Mouse (Mus musculus) thymus, adult 18-20 months (tissue): ENCODE measurements around the gene Mavs.
"Not testable (repeated sequence)": the region's sequence is repeated elsewhere in the genome, so short reads cannot be mapped to it uniquely, and the experiment has no call there.

Experiments used
- DNase-seq, 2 experiments: peaks; one replicate each; pipeline ENCODE4 v3.0.0; 2022; ENCODE audit warnings: mixed read lengths in 2 of 2

Gene Mavs

DNA sequence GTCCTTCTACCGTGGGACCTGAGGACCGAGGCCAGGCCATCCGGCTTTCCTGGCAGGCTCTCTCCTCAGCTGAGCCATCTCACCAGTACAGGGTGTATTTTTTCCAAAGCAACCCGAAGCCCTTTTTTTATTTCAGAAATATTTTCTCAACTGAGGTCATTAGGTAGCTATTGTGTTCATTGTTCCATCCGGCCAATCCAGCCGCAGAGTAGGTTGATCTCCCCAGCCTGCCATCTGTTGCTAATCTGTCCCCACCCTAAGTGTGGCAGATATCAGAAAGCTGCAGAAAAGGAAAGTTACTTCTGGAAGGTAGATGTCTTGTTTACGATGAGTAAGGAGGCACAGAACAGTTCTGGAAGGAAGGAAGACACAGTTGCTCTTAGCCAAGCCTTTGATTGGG lies 20.1 kb upstream of the Mavs start:
- DNase-seq = no peak

DNA sequence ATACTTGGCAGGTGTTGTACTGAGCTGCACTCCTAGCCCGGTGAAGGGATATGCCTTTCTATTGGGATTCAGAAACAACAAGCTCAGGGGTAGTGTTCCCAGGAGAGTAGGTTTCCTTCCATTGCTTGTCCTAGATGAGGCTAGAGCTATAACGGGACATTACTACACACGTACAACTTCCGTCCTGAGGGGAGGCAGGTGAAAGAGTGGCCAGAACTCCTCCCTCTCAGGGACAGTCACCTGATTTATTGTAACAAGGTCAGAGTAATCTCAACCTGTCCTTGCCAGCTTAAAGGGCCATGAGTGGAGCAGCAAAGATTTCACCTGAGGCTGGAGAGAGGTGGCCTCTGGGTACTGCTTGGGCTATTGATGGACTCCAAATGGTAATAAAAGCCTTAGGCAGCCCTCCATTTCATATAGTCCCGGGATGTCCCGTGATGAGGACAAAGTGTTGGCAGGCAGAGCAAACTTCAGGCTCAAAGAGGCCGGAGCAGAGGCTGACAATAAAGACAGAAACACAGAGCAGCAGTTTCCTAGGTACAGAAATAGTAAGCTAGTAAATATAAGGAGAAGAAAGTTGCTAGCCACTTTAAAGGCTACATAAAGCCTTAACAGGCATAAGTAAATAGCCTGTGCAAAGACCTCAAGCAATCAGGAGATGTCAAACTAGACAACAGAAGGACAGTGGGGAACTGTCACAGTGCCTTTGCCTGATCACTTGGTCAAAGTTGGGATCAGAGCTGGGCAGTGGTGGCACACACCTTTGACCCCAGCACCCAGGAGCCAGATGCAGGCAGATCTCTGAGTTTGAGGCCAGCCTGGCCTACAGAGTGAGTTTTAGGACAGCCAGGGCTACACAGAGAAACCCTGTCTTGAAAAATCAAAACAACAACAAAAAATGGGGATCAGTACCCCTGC lies 17.7 kb upstream of the Mavs start:
- DNase-seq = no peak

DNA sequence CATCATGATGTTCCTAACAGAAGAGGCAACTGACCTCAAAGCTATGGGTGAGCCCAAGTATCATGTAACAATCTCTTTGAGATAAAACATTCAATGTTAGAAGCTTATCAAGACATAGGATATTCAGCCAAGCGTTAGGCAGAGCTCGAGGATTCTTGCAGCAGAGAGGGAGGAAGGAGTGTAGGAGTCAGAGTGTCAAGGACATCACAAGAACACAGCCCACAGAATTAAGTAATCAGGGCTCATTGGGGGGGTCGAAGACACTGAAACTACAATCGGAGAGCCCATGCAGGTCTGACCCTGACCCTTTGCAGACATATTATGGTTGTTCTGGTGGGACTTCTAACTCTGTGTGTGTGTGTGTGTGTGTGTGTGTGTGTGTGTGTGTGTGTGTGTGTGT lies 13.8 kb upstream of the Mavs start:
- DNase-seq = no peak

DNA sequence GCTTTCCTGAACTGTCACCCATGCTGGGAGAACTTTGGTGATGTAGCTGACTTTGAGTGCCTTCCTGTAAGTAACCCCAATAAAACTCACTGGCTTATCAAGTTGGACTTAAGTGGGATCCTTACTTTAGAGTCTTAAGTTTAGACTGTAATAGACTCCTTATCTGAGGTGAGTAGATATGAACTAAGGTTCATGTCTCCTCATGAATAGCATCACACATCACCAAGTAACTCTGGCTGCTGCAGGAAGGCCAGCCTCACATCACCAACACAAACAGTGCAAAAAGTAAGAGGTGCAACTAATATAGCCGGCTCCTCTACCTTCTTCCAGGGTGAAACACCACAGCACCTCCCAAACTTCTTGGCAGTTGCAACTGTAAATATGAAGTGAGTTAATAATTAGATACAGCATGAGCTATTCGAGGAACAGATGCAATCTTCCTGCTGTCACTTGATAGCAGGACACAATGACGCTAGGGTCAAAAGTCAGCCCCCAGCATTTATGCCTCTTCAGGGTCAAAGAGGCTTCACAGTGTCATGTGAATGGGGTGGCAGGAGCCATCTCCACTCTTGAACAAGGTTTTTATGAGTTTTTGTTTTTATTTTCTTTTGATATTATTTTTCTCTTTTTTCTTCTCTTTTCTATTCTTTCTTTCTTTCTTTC lies 11.9 kb upstream of the Mavs start:
- no peak for DNase-seq

DNA sequence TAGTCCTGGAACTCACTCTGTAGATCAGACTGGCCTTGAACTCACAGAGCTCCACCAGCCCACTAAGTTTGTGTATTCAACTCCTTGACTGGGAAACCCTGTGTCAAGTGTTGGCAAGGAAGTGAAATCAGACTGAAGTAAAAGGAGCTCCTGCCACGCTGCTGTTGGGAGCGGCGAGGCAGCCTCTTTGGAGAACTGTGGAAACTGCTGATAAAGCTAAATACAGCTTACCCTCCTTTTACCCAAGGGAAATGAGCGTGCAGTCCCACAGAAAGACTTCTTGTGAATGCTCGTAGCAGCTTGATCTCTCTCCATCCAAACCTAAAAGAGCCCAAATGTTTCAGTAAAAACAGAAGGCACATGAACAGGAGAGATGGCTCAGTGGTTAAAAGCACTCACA lies 11.3 kb upstream of the Mavs start:
- DNase-seq = no peak

DNA sequence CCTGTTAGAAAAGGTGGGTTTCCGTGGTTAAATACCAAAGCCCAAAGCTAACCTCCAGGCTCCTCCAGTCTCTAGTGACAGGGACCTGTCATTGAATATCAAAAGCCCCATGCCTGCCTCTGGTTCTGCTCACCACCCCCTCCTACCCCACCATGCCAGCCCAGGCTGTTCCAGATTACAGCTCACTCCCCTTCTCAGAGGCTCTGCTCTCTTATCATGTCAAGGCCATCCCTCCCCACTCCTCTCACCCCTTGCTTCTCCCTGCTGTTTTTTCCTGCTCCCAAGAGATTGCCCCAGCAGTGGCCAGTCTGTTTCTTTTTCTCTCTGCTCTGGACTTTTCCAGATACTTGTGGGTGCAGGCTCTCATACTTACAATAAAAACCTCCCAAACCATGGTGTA lies 10.3 kb upstream of the Mavs start:
- no peak for DNase-seq

DNA sequence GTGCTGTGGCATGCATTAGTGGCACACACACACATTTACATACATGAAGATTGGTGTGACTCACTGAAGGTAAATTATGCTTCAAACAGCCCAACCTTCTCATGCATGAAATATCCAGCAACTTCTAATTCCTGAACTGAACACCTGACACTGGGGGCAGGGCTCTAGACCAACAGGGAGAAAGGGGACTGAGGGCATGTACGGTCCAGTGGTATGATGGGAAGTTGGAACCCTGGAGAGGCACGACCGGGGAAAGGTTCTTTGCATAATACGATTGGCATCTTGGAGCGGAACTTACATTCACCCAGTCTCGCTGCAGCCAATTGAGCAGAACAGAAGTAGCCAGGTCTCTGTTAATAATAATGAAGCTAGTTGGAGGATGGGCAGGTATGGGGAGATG lies 8.7 kb upstream of the Mavs start:
- DNase-seq = no peak

DNA sequence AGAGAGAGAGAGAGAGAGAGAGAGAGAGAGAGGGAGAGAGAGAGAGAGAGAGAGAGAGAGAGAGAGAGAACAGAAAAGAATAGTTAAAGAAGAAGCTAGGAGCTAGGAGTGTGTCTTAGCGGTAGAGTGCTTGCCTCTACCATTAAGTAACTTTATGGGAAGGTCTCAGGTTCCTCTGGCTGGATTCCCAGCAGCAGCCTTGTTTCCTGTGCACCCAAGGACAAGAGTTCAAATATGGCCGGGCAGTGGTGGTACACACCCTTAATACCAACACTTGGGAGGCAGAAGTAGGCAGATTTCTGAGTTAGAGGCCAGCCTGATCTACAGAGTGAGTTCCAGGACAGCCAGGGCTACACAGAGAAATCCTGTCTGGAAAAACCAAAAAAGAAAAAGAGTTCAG lies 7.2 kb upstream of the Mavs start:
- DNase-seq = not testable (repeated sequence)

DNA sequence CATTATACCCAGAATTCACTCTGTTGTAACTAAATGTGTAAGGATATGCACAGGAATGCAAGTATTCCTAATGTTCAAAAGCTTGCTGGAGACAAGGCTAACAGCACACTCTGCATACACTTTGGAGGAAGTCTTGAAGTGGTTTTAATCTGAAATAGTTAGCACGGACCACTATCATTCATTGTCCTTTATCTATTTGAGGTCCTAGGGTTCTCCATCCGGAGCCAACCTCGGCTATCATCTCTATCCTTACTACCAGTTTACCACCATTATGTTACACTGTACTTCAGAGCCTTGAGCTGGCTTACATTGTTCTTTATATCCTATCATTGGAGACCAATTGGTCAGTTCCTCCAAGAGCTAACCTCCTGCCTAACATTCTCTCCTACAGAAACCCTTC lies 6.6 kb upstream of the Mavs start:
- no peak for DNase-seq

DNA sequence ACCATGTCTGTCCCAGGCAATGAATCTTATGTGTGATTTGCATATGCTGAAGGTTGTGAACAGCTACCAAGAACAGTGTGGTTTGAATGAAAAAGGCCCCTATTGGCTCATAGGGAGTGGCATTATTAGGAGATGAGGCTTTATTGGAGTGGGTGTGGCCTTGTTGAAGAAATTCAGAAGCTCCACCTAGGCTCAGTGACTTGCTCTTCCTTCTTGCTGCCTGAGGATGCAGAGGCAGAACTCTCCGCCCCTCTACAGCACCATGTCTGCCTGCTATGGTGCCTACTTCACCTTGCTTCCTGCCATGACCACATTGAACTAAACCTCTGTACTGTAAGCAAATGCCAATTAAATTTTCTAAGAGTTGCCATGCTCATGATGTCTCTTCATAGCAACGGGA lies 1.3 kb upstream of the Mavs start:
- no peak for DNase-seq

DNA sequence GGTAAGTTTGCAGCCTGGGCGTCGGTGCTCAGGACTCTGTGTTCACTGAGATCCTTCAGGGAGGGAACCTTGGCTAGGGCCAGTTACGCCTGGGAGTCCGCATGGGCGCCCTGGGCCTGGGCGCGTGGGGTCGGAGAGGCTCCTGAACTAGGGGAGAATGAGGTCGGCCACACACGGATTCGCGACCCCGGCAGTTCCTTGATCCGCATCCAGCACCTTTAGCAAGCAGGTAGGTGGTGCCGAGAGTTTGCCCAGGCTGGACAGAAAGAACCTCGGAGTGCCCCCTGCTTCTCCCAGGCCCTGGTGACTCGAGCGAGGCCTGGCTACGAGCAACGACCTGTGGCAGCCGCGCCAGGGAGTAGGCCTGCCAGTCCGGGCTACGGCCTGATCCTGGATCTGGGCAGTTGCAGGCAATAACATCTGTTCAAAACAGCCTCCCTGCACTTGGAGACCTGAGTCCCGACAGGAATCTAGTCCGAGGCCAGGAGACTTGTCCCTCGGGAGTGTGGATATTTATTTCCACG lies 326 bp downstream of the Mavs start:
- DNase-seq = no peak

DNA sequence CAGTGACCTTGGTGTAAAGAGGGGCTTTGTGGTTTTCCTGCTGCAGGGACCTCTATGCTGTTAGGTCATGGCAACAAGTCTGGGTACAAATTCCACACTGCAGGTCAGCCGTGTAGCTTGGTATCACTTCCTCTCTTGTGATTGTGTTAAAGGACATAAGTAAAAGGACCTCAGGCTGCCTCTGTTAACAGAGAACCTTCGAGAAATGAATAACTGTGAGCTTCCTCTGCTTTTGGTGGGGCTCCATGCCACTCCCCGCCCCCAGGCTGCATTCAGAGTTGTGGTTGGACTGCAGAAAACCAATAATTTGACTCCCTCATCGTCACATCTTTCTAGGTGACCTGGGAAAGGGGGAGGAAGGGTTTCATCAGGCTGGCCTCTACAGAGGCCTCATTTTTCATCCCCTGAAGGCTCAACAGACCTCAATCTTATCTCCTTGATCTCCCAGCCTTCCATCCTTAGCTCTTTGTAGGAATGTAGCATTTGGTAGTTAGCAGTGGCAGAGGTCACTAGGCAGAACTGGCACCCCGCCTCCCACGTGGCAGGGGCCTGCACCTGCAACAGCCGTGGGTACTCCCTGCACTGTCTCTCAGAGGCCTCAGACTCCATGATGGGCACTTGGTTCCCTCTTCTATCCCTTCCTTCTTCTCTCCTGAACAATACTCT lies 1.2 kb downstream of the Mavs start:
- no peak for DNase-seq

DNA sequence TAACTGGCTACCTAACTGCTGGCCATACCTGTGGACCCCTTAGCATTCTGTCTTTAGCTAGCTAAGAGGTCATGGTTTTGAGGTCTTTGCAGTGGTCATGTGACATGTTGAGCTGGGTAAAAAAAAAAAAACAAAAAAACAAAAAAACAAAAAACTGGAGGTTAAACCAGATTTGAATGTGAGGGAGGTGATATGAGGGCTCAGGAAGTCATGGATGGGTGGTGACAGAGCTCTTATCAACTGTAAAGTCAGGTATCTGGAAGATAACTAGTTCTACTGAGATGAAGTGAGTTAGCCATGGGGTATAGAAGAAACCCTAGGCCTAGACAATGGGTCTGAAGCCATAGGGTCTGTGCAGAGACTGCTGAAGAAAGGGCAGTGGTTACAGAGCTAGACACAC lies 8.3 kb downstream of the Mavs start:
- no peak for DNase-seq

DNA sequence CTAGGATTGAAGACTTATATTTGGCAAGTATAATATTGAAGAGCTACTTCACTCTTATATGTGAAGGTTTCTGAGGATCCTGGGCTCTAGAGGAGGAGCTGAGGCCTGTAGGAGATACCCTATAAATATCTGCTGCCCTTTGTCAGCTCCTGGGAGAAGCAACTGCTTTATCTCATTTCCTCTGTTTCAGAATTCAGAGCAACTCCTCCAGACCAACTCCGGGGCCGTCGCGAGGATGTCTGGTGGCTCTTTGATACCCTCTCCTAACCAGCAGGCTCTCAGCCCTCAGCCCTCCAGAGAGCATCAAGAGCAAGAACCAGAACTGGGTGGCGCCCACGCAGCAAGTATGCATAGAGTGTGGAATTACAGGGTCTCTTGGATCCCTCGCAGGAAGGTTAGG lies 9.1 kb downstream of the Mavs start:
- DNase-seq = no peak

DNA sequence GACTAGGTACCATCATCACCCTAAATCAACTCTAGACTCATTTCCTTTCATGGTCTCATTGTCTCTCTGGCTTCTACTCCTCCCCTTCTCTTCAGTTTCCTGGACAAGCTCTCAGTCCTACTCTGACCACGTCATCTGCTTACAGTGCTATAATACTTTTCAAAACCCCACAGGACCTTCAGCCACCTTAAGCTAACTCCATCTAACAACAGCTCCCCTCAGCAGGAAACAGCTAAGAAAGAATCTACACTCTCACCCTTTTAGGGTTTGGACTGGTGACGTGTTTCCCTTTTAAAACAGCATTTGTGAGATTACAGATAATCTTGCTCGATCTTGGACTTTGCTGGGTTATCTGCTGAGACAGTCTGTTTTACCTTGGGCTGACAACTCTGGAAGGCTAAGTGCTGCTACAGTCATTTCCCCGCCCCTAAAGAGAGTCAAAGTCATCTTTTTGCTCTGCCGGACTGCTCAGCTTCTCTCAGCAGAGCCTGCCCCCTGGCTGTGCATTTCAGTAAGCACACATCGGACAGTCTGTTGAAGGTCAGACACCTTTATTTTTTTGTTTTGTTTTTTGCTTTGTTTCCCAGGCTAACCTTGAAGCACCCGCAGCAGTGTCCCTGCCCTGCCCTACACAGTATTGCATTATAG lies 19.9 kb downstream of the Mavs start:
- DNase-seq = peak in 1 of 2 experiments; percentile 22

DNA sequence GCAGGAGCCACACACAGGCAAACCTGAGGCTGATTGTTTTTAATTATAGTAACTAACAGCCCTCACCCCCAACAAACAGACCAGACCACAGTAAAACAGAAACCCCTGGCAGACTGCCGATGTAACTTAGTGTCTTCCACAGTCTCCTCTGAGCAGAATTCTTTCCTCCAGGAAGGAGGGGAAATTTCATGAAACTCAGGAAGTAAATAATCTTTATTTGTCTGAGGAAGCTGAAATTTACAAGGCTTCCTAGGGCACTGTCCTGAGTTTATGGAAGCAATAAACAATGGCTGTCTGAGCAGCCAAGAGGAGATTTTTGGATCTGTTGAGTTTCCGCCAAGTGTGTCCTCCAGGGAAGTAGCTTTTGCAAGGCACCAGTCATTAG lies 20.5 kb downstream of the Mavs start:
- no peak for DNase-seq

DNA sequence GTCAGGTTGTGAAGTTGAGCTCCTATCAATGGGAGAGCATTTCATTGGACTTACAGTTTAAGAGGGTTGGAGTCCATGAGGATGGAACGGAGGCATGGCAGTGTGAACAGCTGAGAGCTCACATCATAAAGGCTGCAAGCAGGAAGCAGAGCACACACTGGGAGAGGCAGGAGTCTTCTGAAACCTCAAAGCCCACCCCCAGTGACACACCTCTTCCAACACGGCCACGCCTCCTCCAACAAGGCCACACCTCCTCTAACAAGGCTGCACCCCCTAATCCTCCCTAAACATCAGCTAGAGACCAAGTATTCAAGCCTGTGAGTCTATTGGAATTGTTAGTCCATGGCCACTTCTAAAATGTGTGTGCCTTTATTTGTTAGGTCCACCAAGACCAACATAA lies 21.9 kb downstream of the Mavs start:
- DNase-seq = no peak

DNA sequence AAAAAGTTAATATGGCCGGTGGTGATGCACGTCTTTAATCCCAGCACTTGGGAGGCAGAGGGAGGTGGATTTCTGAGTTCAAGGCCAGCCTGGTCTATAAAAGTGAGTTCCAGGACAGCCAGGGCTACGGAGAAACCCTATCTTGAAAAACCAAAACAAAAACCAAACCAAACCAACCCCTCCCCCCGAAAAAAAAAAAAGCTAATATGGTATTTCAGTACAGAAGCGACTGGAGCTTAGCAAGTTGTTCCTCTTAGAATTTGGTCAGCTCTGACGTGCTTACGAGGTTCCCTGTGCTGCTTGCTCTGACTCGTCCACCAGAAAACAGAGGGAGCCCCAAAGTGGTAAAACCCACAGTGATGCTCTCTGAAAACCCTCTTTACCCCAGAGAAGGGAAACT lies 24.8 kb downstream of the Mavs start:
- no peak for DNase-seq

DNA sequence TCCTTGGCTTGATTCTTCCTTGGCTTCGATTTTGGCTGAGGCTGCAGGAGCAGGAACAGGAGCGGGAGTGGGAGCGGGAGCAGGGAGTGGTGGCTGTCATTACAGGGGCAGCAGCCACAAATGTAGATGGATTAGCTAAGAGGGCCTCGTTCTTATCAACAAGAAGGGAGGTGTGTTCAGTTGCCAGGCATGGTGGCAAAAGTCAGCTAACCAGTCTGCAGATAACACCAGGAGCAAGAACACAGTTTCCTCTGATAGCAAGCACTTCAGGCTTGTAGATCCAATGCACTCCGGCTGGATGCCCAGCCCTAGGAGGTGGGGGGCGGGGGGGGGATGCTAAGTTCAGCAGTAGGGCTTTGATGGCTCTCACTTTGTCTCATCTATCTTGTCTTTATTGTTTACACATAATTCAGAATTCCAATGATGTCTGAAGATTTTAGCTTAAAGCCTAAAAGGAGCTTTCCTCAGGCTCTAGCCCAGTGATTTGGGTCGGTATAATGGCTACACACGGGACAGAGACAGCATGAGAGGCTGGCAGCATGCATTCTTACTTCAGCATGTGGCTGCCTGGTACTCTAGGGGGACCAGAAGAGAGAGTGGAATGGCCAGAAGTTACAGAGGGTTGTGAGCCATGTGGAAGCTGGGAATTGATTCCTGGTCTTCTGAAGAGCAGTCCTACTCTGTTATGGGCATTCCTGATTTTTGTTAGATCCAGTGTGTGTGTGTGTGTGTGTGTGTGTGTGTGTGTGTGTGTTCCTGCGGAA lies 26.9 kb downstream of the Mavs start:
- no peak for DNase-seq

DNA sequence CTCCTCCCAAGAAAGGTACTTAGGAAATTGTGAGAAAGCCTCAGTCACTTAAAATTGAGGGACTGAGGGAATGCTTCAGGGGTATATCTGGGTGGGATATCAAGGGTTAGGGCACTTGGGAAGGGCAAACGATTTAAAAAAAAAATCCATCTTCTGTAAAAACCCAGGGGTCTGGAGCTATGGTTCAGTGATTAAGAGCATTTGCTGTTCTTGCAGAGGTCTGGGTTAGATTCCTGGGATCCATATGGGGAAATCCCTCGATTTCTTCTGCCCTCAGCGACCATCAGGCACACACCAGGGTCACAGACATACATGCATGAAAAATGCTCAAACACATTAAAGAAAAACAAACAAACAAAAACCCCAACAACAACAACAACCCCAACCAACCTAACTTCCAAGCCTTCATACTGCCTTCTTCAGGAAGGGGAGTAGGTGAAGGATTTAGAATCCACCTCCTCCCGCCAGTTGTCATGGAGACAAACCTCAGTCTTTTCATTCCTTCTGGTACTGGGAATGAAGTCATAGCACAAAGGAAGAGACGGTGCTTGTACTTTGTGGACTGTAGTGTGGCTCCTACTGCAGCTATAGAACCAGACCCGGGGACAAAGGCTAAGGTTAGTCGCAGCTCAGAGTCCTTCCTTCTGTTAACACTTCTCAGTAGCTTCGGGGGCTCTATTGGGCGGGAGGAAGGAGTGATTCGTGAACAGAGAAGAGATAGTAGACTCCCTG lies 27.8 kb downstream of the Mavs start:
- no peak for DNase-seq

DNA sequence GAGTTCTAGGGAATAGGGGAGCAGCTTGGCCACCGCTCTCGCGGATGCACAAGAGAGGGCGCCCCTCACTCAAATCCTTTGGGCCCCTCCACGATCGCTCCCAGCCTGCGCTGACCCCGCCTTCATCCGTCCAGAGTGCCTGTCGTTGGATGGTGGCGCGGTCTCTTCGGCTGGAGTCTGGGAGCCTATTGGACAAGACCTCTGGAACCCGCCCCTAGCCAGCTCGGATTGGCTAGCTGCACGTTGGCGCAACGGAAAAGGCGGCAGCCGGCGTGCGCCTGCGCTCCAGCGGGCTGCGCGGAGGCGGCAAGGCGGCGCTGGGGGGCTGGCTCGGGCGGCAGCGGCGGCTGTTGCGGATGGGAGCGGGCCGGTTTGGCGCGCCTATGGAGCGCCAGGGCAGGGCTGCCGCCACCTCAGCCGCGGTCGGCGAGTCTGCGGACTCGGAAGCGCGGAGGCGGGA lies 28.4 kb downstream of the Mavs start, which contains the start of gene Pank2:
TSS of gene Pank2 (plus strand) at position 283 of the 460 bp plus-strand sequence.
- DNase-seq = peak; percentile 98
